Mouse (Mus musculus) brain, embryonic 14.5 days (tissue): Measurements from ENCODE around the gene Tigd3.

Experiments used
- CTCF ChIP-seq: fragments of 200-500 bp; IDR thresholded peaks from 2 replicates; pipeline ENCODE4 v1.5.1; 2012; ENCODE audit warnings: inconsistent platforms, mild to moderate bottlenecking, moderate library complexity, borderline replicate concordance; ENCODE audit not compliant: insufficient read depth, insufficient read length; ENCODE audit errors: extremely low read depth
- POLR2A ChIP-seq: fragments of 200-500 bp; IDR thresholded peaks from 2 replicates; pipeline ENCODE4 v1.6.1; 2012; ENCODE audit warnings: mild to moderate bottlenecking, inconsistent platforms, borderline replicate concordance; ENCODE audit not compliant: poor library complexity, insufficient read depth, insufficient read length, severe bottlenecking; ENCODE audit errors: extremely low read depth

DNA sequence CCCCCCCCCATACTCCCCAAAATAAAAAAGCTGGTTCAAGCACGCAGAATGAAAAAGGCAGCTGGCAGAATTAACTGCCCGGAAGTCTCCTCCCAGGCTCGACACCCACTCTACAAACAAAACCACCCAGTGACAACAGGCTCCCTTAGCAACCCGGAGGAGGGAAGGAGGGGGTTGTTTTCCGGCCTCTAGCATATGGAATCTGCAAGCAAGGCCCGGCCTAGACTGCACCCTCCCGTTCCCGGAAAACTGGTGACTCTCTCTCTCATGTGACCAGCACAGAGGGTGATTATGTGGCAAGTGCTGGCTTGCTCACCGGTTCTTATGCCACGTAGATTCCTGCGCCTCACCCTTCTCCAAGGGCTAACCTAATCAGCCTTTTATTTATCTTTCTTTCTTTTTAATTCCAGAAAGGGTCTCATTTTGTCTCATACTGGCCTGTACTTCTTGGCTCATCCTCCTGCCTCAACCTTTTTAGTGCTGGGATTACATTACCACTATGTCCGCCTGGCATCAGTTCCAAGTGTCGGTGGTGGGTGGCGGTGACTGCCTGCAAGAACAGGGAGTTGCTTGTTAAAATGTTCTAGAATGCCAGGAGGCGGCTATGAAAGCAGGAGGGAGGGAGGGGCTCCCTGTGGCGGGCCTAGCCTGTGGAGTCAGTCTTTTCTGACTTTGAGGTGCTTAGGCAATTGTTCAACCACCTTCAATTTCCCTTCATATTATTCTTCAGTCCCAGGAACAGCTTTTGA lies 47.2 kb downstream of the Tigd3 start:
- no peak for TF ChIP-seq CTCF
- TF ChIP-seq POLR2A: no peak
